Mouse (Mus musculus): Measurements from ENCODE around the gene Tmprss12. TPM values are rescaled to one million over a fixed set of nuclear protein-coding genes. Genes with fewer than 3 reads are reported as not detected.
"Not testable (repeated sequence)": the region's sequence is repeated elsewhere in the genome, so short reads cannot be mapped to it uniquely, and the experiment has no call there.

Gene Tmprss12
- polyA plus RNA-seq, 1 experiment from 2014 or later = not detected

GRCm38 (mm10) chr15:100258646-100259425, 21.8 kb upstream of the Tmprss12 start:
- H3K27me3 ChIP-seq (ENCODE audit: low read depth, poor library complexity, severe bottlenecking) = no peaks in the 10 kb centered on the region
- H3K4me1 ChIP-seq = no peaks in the 10 kb centered on the region
- no peaks in the 10 kb centered on the region for H3K9me3 ChIP-seq (replicated peaks)
- DNase-seq (ENCODE audit: low spot score) = no peak
- WGBS = 94% methylated on average over 7 of the region's 7 CpGs
- H3K36me3 ChIP-seq = peaks cover 80% of the 10 kb centered on the region
- no peak overlapping the region for H3K27ac ChIP-seq
- H3K4me3 ChIP-seq = no peak overlapping the region

- peaks cover 65% of the 10 kb centered on the region for H3K36me3 ChIP-seq
- H3K27ac ChIP-seq; H3K4me1 ChIP-seq; H3K27me3 ChIP-seq (ENCODE audit: low read depth, poor library complexity, severe bottlenecking); H3K4me3 ChIP-seq; DNase-seq (ENCODE audit: low spot score); H3K9me3 ChIP-seq (replicated peaks): not testable (repeated sequence)
- WGBS = 92% methylated on average over 6 of the region's 7 CpGs
Observed at GRCm38 (mm10) chr15:100260351-100260750, 20.3 kb upstream of the Tmprss12 start.

GRCm38 (mm10) chr15:100263246-100263905, 17.3 kb upstream of the Tmprss12 start:
- no peak overlapping the region for H3K27ac ChIP-seq
- H3K4me1 ChIP-seq = no peaks in the 10 kb centered on the region
- no peaks in the 10 kb centered on the region for H3K27me3 ChIP-seq (ENCODE audit: low read depth, poor library complexity, severe bottlenecking)
- no peak for DNase-seq (ENCODE audit: low spot score)
- peaks cover 35% of the 10 kb centered on the region for H3K36me3 ChIP-seq
- 25% methylated on average over 4 of the region's 4 CpGs for WGBS
- no peaks in the 10 kb centered on the region for H3K9me3 ChIP-seq (replicated peaks)
- H3K4me3 ChIP-seq = no peak overlapping the region

- no peak overlapping the region for H3K27ac ChIP-seq
- 92% methylated on average over 4 of the region's 5 CpGs for WGBS
- H3K36me3 ChIP-seq = peaks cover 14% of the 10 kb centered on the region
- H3K9me3 ChIP-seq (replicated peaks) = no peaks in the 10 kb centered on the region
- no peak overlapping the region for H3K4me3 ChIP-seq
- H3K27me3 ChIP-seq (ENCODE audit: low read depth, poor library complexity, severe bottlenecking) = peaks cover 18% of the 10 kb centered on the region; the same call in 1 of the 2 replicates
- no peak for DNase-seq (ENCODE audit: low spot score)
- H3K4me1 ChIP-seq = no peaks in the 10 kb centered on the region
Observed at GRCm38 (mm10) chr15:100265586-100266325, 14.9 kb upstream of the Tmprss12 start.

GRCm38 (mm10) chr15:100268916-100269315, 11.7 kb upstream of the Tmprss12 start:
- H3K27ac ChIP-seq = no peak overlapping the region
- no peaks in the 10 kb centered on the region for H3K4me1 ChIP-seq
- no peaks in the 10 kb centered on the region for H3K9me3 ChIP-seq (replicated peaks)
- no peak overlapping the region for H3K4me3 ChIP-seq
- H3K27me3 ChIP-seq (ENCODE audit: low read depth, poor library complexity, severe bottlenecking) = peaks cover 22% of the 10 kb centered on the region; the same call in 1 of the 2 replicates
- H3K36me3 ChIP-seq = no peaks in the 10 kb centered on the region
- WGBS = 78% methylated on average over 2 of the region's 2 CpGs
- no peak for DNase-seq (ENCODE audit: low spot score)

- Histone ChIP-seq H3K27ac (no peak overlapping the region), H3K4me3 (no peak overlapping the region), H3K27me3 (ENCODE audit: low read depth, poor library complexity, severe bottlenecking) (peaks cover 22% of the 10 kb centered on the region; the same call in 1 of the 2 replicates), H3K9me3 (replicated peaks) (no peaks in the 10 kb centered on the region), H3K4me1 (no peaks in the 10 kb centered on the region), H3K36me3 (no peaks in the 10 kb centered on the region)
- WGBS = 23% methylated on average over 9 of the region's 9 CpGs
- no peak for DNase-seq (ENCODE audit: low spot score)
Observed at GRCm38 (mm10) chr15:100269776-100270175, 10.9 kb upstream of the Tmprss12 start.

- not testable (repeated sequence) for H3K36me3 ChIP-seq; H3K9me3 ChIP-seq (replicated peaks); DNase-seq (ENCODE audit: low spot score); H3K4me1 ChIP-seq; H3K4me3 ChIP-seq; H3K27ac ChIP-seq
- 33% methylated on average over 7 of the region's 7 CpGs for WGBS
- H3K27me3 ChIP-seq (ENCODE audit: low read depth, poor library complexity, severe bottlenecking) = peaks cover 22% of the 10 kb centered on the region; the same call in 1 of the 2 replicates
Observed at GRCm38 (mm10) chr15:100270609-100271008, 10.0 kb upstream of the Tmprss12 start.

- Histone ChIP-seq H3K27ac (no peak overlapping the region), H3K4me1 (no peaks in the 10 kb centered on the region), H3K4me3 (no peak overlapping the region), H3K36me3 (no peaks in the 10 kb centered on the region), H3K27me3 (ENCODE audit: low read depth, poor library complexity, severe bottlenecking) (peaks cover 22% of the 10 kb centered on the region; the same call in 1 of the 2 replicates), H3K9me3 (replicated peaks) (no peaks in the 10 kb centered on the region)
- DNase-seq (ENCODE audit: low spot score) = no peak
- 73% methylated on average over 14 of the region's 14 CpGs for WGBS
Observed at GRCm38 (mm10) chr15:100271411-100271810, 9.2 kb upstream of the Tmprss12 start.

- not testable (repeated sequence) for H3K4me1 ChIP-seq; H3K4me3 ChIP-seq; H3K36me3 ChIP-seq; H3K27ac ChIP-seq; DNase-seq (ENCODE audit: low spot score); H3K9me3 ChIP-seq (replicated peaks)
- WGBS = 92% methylated on average over 4 of the region's 4 CpGs
- H3K27me3 ChIP-seq (ENCODE audit: low read depth, poor library complexity, severe bottlenecking) = peaks cover 21% of the 10 kb centered on the region; the same call in 1 of the 2 replicates
Observed at GRCm38 (mm10) chr15:100273791-100274308, 6.8 kb upstream of the Tmprss12 start.

- no peaks in the 10 kb centered on the region for H3K9me3 ChIP-seq (replicated peaks)
- H3K36me3 ChIP-seq = no peaks in the 10 kb centered on the region
- peaks cover 10% of the 10 kb centered on the region; the same call in 1 of the 2 replicates for H3K27me3 ChIP-seq (ENCODE audit: low read depth, poor library complexity, severe bottlenecking)
- H3K4me1 ChIP-seq = no peaks in the 10 kb centered on the region
- H3K27ac ChIP-seq = no peak overlapping the region
- H3K4me3 ChIP-seq = no peak overlapping the region
- no peak for DNase-seq (ENCODE audit: low spot score)
- 93% methylated on average over 7 of the region's 7 CpGs for WGBS
Observed at GRCm38 (mm10) chr15:100274790-100275559, 5.7 kb upstream of the Tmprss12 start.

- 99% methylated on average over 4 of the region's 4 CpGs for WGBS
Observed at GRCm38 (mm10) chr15:100276403-100276802, 4.2 kb upstream of the Tmprss12 start.

GRCm38 (mm10) chr15:100277586-100277985, 3.1 kb upstream of the Tmprss12 start:
- 95% methylated on average over 3 of the region's 3 CpGs for WGBS
- no peaks in the 10 kb centered on the region for H3K36me3 ChIP-seq
- no peak overlapping the region for H3K27ac ChIP-seq
- H3K9me3 ChIP-seq (replicated peaks) = no peaks in the 10 kb centered on the region
- no peaks in the 10 kb centered on the region for H3K4me1 ChIP-seq
- no peak for DNase-seq (ENCODE audit: low spot score)
- no peak overlapping the region for H3K4me3 ChIP-seq
- no peaks in the 10 kb centered on the region for H3K27me3 ChIP-seq (ENCODE audit: low read depth, poor library complexity, severe bottlenecking)

More at GRCm38 (mm10) chr15:100276403-100276802, 4.2 kb upstream of the Tmprss12 start:
- Histone ChIP-seq H3K9me3 (replicated peaks) (no peaks in the 10 kb centered on the region), H3K27me3 (ENCODE audit: low read depth, poor library complexity, severe bottlenecking) (peaks cover 1% of the 10 kb centered on the region; the same call in 1 of the 2 replicates), H3K4me3 (no peak overlapping the region), H3K4me1 (no peaks in the 10 kb centered on the region), H3K36me3 (no peaks in the 10 kb centered on the region), H3K27ac (no peak overlapping the region)
- no peak for DNase-seq (ENCODE audit: low spot score)

Measured in limb, embryonic 10.5 days (tissue).